Mouse (Mus musculus): ENCODE measurements at regions not wholly inside any gene's neighbourhood (a gene's known extent, or its start where the extent isn't known, plus 50 kb on each side); places are given as distances from the start of the nearest gene placed in this dataset.

GRCm38 (mm10) chr11:18715050-18715850 is 303.5 kb downstream of the Meis1 start:
- DNase-seq, result no peak

GRCm38 (mm10) chr11:18714400-18714799 is 304.4 kb downstream of the Meis1 start:
- DNase-seq, result no peak

- DNase-seq, result no peak
Measured at GRCm38 (mm10) chr11:18712642-18713053, 306.1 kb downstream of the Meis1 start.

GRCm38 (mm10) chr11:18709628-18710027 is 309.2 kb downstream of the Meis1 start:
- no peak for DNase-seq

GRCm38 (mm10) chr11:18681593-18681992 is 337.2 kb downstream of the Meis1 start:
- no peak for DNase-seq

GRCm38 (mm10) chr11:18676876-18677275 is 341.9 kb downstream of the Meis1 start:
- no peak for DNase-seq

GRCm38 (mm10) chr11:18670967-18671366 is 347.8 kb downstream of the Meis1 start:
- no peak for DNase-seq

GRCm38 (mm10) chr11:18669322-18669721 is 349.5 kb downstream of the Meis1 start:
- DNase-seq, result no peak

GRCm38 (mm10) chr11:18656358-18656757 is 362.4 kb downstream of the Meis1 start:
- DNase-seq, result no peak

GRCm38 (mm10) chr11:18631975-18632773 is 386.6 kb downstream of the Meis1 start:
- peak; percentile 32 for DNase-seq

GRCm38 (mm10) chr11:18631570-18631969 is 387.2 kb downstream of the Meis1 start:
- DNase-seq, result no peak

- no peak for DNase-seq
Measured at GRCm38 (mm10) chr11:18621777-18622176, 397.0 kb downstream of the Meis1 start.

GRCm38 (mm10) chr11:18604836-18605235 is 413.9 kb downstream of the Meis1 start:
- DNase-seq, result no peak

GRCm38 (mm10) chr11:18601568-18602182 is 417.1 kb downstream of the Meis1 start:
- no peak for DNase-seq

GRCm38 (mm10) chr11:18598349-18598748 is 420.4 kb downstream of the Meis1 start:
- DNase-seq, result no peak

GRCm38 (mm10) chr11:18596996-18597395 is 421.8 kb downstream of the Meis1 start:
- no peak for DNase-seq

GRCm38 (mm10) chr11:18590487-18590886 is 428.3 kb downstream of the Meis1 start:
- no peak for DNase-seq

- DNase-seq, result no peak
Measured at GRCm38 (mm10) chr11:18586468-18586867, 432.3 kb downstream of the Meis1 start.

- no peak for DNase-seq
Measured at GRCm38 (mm10) chr11:18585031-18585430, 433.8 kb downstream of the Meis1 start.

- DNase-seq, result no peak
Measured at GRCm38 (mm10) chr11:18582781-18583161, 436.0 kb downstream of the Meis1 start.

GRCm38 (mm10) chr11:18581997-18582780 is 436.6 kb downstream of the Meis1 start:
- peak; percentile 16 for DNase-seq
